Mouse (Mus musculus): ENCODE results near the gene Kcnk10. TPM values are rescaled to one million over a fixed set of nuclear protein-coding genes. Genes with fewer than 3 reads are reported as not detected.

The Kcnk10 gene
- polyA plus RNA-seq, 1 experiment = 0.01 TPM

DNA sequence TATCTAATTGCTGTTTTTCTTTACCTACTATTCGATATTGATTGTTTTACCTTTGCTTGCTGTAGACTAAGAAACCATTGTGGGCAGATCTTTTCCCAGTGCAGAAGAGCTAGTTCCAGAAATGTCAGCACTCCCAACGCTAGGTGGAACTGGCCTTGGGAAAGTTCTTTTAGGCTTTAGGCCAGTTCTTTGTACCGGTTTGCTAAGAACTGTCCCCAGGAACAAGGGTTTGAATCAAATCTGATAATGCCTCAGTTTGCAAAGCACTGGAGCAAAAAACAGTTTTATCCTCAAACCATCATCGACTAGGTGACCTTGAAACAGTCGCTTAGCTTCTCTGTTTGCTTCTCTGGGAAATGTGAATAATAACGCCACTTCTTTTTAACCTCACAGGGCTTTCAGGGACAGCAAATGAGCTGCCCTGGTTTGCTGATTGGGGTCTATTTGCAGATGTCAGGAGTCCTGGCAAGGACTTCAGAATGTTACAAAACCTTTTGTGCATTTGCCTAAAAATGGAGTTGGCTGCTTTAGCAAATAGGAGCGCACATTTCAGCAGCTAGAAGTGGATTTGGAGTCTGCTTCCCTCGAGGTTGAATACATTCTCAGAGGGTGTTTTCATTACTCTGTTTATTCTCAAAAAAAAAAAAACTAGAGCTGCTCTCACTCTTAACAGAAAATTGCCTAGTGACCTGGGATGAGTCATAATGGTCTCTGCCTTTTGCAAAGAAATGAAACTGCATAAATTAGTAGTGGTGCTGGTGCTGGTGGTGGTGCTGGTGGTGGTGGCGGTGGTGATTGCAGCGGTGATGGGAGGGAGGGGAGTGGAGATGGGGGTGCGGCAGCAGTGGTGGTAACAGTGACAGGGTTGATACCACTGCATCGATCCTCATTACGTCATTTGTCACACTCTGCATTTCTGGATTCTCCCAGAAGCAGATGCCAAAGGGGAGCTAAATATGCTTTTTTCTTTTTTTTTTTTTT, 53.5 kb downstream of the Kcnk10 start:
- no peaks in the 10 kb centered on the region for H3K4me1 ChIP-seq (ENCODE audit: control insufficient read depth, insufficient read depth, low read length)
- TF ChIP-seq POLR2A (IDR thresholded peaks at IDR 0.05; ENCODE audit: borderline replicate concordance, extremely low read depth, low read depth, low read length) (no peak), CTCF (IDR thresholded peaks at IDR 0.05; ENCODE audit: insufficient read depth, low read length) (no peak)
- no peak overlapping the region for H3K4me3 ChIP-seq (replicated peaks; ENCODE audit: extremely low read depth, low read depth, low read length)
- DNase-seq = no peak
- WGBS = 60% methylated on average over 13 of the region's 13 CpGs

DNA sequence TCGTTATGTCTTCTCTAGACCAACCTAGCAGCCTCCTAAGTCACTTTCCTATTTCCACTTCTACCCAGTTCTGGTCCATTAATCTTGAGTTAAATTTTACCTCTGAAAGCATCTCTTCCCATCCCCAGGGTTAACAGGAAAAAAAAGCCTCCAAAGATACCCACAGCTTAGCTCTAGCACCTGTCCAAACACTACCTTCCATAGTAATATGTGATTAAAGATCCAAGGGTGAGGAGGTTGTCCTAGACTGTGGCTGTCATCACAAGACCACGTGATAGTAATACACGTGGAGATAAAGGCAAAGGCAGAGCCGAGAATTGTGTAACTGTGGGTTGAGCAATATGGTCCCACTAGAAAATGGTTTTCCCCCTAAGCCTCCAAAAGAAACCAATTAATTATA, 56.8 kb downstream of the Kcnk10 start:
- WGBS = 63% methylated on average over 4 of the region's 4 CpGs

DNA sequence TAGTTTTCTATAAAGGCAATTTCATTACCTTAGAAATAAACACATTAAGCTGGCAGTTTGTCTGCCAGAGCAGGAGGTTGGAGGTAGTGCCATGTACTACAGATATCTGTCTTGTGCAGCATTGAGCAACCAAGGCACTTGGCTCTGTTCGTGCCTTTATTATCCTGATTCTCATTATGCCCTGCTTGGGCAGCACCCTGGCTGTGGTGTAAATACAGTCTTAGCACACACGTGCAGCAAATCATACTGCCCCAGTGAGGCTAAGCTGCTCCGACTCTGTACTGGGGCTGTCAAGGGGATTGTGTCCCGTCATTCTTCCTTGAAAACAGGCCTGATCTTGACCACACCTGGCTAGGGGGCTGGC, 57.6 kb downstream of the Kcnk10 start:
- Histone ChIP-seq H3K4me3 (replicated peaks; ENCODE audit: extremely low read depth, low read depth, low read length) (no peak overlapping the region), H3K4me1 (ENCODE audit: control insufficient read depth, insufficient read depth, low read length) (no peaks in the 10 kb centered on the region)
- WGBS = 77% methylated on average over 4 of the region's 4 CpGs
- no peak for TF ChIP-seq CTCF (IDR thresholded peaks at IDR 0.05; ENCODE audit: insufficient read depth, low read length)
- no peak for DNase-seq

More for the DNA sequence above, 56.8 kb downstream of the Kcnk10 start:
- TF ChIP-seq POLR2A (IDR thresholded peaks at IDR 0.05; ENCODE audit: borderline replicate concordance, extremely low read depth, low read depth, low read length) (no peak), CTCF (IDR thresholded peaks at IDR 0.05; ENCODE audit: insufficient read depth, low read length) (no peak)
- H3K4me3 ChIP-seq (replicated peaks; ENCODE audit: extremely low read depth, low read depth, low read length) = no peak overlapping the region
- no peaks in the 10 kb centered on the region for H3K4me1 ChIP-seq (ENCODE audit: control insufficient read depth, insufficient read depth, low read length)
- no peak for DNase-seq

DNA sequence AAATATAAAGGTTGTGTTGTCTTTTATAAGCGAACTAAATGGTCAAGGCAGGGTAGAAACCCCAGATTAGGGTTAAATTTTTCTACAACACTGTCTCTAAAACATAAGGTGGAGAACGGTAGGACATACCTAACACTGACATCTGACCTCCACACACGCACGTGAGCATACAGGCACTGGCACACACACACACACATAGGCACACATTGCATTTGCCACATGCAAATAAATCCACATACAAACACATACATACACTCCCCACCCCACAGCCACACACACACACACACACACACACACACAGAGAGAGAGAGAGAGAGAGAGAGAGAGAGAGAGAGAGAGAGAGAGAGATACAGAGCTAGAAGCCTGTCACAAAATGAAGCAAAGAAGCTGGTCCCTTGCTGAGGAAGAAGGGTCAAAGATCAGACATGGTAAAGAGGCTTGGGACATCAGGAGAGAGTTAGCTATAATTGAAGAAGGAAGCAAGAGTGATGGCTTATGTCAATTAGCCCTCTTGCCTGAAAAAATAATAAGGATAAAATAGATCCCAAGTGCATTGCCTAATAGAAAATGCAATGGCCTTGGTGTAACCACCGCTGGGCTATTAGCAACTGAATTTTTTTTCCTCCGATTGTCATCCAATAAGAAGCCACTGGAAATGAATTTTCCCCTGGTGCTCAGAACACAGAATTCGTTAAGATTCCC, 58.1 kb downstream of the Kcnk10 start:
- no peaks in the 10 kb centered on the region for H3K4me1 ChIP-seq (ENCODE audit: control insufficient read depth, insufficient read depth, low read length)
- H3K4me3 ChIP-seq (replicated peaks; ENCODE audit: extremely low read depth, low read depth, low read length) = no peak overlapping the region
- no peak for DNase-seq
- WGBS = 78% methylated on average over 7 of the region's 7 CpGs
- TF ChIP-seq POLR2A (IDR thresholded peaks at IDR 0.05; ENCODE audit: borderline replicate concordance, extremely low read depth, low read depth, low read length) (no peak), CTCF (IDR thresholded peaks at IDR 0.05; ENCODE audit: insufficient read depth, low read length) (no peak)

DNA sequence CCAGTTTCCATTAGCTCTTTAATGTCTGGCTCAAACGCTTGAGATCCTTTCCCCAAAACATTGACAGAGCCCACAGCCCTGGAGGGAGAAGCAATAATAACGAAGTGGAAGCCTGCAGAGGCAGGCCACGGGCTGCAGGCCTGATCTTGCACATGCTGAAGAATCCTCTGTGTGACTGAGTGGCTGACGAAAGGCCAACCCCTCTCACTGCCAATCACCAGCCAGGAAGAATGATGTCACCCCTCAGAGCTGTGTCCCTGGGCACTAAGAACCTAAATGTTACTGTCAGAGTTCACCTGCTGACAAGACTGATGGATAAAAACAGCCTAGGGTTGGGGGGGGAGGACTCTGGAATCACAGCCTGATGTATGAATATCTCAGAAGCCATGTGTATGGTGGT, 72.5 kb downstream of the Kcnk10 start:
- Histone ChIP-seq H3K4me1 (ENCODE audit: control insufficient read depth, insufficient read depth, low read length) (no peaks in the 10 kb centered on the region), H3K4me3 (replicated peaks; ENCODE audit: extremely low read depth, low read depth, low read length) (no peak overlapping the region)
- whole genome bisulfite sequencing = 57% methylated on average over 4 of the region's 4 CpGs
- DNase-seq = no peak
- TF ChIP-seq CTCF (IDR thresholded peaks at IDR 0.05; ENCODE audit: insufficient read depth, low read length) = no peak
- no peak for TF ChIP-seq POLR2A (IDR thresholded peaks at IDR 0.05; ENCODE audit: borderline replicate concordance, extremely low read depth, low read depth, low read length)

DNA sequence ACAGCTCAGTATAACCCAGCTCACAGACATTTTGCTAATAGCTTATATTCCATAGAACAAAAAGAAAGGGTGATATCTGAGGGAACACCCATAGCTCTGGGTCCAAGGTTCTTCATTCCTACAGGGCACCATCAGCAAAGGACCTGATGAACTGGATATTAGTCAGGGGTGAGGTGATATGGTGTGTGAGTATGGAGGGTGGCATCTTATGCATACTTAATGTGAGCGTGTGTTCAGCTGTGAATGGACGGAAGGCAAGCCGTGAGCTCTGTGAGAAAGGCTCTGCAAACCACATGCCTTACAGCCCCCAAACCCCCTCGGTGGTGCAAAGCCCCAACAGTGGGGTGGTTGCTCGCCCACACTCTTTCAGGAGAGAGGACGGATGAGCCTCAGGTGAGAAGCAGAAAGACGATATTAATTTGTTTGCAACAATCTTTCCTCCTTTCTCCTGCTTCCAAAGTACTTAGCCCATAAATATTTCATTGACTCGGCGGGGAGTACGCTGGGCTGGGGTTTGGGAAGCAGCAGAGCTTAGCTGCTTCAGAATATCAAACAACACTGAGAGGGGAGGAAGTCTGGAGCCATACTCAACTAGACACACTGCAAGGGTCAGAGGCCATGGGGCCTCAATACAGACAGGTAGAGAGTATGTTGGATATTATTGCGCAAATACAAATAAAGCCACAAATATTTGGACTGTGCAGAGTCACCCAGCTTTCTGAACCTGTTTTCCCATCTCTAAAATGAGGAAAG, 76.4 kb downstream of the Kcnk10 start:
- Histone ChIP-seq H3K4me1 (ENCODE audit: control insufficient read depth, insufficient read depth, low read length) (no peaks in the 10 kb centered on the region), H3K4me3 (replicated peaks; ENCODE audit: extremely low read depth, low read depth, low read length) (no peak overlapping the region)
- TF ChIP-seq POLR2A (IDR thresholded peaks at IDR 0.05; ENCODE audit: borderline replicate concordance, extremely low read depth, low read depth, low read length) = no peak
- TF ChIP-seq CTCF (IDR thresholded peaks at IDR 0.05; ENCODE audit: insufficient read depth, low read length) = no peak
- no peak for DNase-seq
- WGBS = 77% methylated on average over 11 of the region's 11 CpGs

DNA sequence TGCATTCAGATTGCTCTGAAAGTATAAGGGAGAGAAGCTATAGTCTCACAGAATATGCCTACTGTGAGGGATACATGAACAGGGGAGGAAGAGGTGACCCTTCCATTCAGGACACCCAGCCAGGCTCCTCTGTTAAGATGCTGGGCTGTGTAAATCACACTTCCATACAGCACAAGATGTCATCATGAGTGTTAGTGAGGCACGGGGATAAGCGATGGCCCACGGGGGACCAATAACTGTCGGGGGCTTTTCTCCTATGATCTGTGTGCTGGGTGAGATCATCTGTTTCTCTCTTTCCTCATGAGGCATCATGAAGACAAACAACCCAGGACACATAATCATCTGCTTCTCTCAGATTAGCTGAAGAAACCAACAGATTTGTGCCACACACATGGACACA, 77.1 kb downstream of the Kcnk10 start:
- Histone ChIP-seq H3K4me3 (replicated peaks; ENCODE audit: extremely low read depth, low read depth, low read length) (no peak overlapping the region), H3K4me1 (ENCODE audit: control insufficient read depth, insufficient read depth, low read length) (no peaks in the 10 kb centered on the region)
- no peak for DNase-seq
- WGBS = 73% methylated on average over 4 of the region's 4 CpGs
- TF ChIP-seq POLR2A (IDR thresholded peaks at IDR 0.05; ENCODE audit: borderline replicate concordance, extremely low read depth, low read depth, low read length) (no peak), CTCF (IDR thresholded peaks at IDR 0.05; ENCODE audit: insufficient read depth, low read length) (no peak)

DNA sequence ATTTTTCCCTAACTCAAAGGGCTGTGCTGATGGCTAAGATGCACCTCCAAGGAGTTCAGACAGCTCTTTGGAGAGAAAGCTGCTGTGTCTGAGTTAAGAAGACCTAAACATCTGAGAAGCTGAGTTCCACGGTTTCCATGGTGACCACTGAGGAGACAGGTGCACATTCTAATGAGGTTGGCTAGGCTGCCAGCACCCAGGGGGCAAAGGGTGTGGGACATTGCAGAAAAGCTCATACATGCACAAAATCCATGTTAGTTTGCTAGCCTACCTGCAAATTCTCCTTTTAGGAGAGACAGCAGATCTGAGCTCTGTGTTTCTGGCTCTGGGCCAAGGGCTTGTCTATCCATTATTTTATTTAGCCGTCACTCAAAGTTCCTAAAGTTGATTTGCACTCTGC, 96.7 kb downstream of the Kcnk10 start:
- Histone ChIP-seq H3K4me3 (replicated peaks; ENCODE audit: extremely low read depth, low read depth, low read length) (no peak overlapping the region), H3K4me1 (ENCODE audit: control insufficient read depth, insufficient read depth, low read length) (no peaks in the 10 kb centered on the region)
- WGBS = 54% methylated on average over 2 of the region's 2 CpGs
- TF ChIP-seq POLR2A (IDR thresholded peaks at IDR 0.05; ENCODE audit: borderline replicate concordance, extremely low read depth, low read depth, low read length) (no peak), CTCF (IDR thresholded peaks at IDR 0.05; ENCODE audit: insufficient read depth, low read length) (no peak)
- no peak for DNase-seq

DNA sequence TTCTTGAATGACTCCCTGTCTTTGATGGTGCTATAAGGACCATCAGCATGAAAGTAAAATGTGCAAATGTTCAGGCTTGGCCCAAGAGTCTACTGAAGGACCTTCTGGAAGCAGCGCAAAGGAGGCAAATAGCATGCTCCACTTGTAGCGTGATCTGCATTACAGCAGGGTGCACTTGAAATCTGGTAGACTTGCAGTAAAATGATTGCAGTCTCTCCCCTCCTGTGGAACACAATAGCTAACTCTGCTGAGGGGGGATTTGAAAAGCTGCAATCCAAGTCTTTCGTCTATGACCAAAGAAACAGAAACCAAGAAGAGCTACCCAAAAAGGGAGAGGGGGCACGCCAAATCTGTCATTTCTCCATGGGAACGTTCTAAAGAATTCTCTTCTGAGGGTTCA, 97.1 kb downstream of the Kcnk10 start:
- H3K4me3 ChIP-seq (replicated peaks; ENCODE audit: extremely low read depth, low read depth, low read length) = no peak overlapping the region
- no peaks in the 10 kb centered on the region for H3K4me1 ChIP-seq (ENCODE audit: control insufficient read depth, insufficient read depth, low read length)
- TF ChIP-seq POLR2A (IDR thresholded peaks at IDR 0.05; ENCODE audit: borderline replicate concordance, extremely low read depth, low read depth, low read length) = no peak
- TF ChIP-seq CTCF (IDR thresholded peaks at IDR 0.05; ENCODE audit: insufficient read depth, low read length) = no peak
- 79% methylated on average over 5 of the region's 5 CpGs for WGBS
- no peak for DNase-seq

Data from lung, adult 2 months (tissue).